Mouse (Mus musculus) regulatory T cell (primary cell): ENCODE data around the gene Tmed6.

Experiments
- in situ Hi-C: fragments of 300-600 bp; cut with MboI, MseI; formaldehyde crosslinking; loops from one replicate; pipeline ENCODE4 v1.15.1; 2025; ENCODE audit warnings: high pct_unique_total_duplicates

The Tmed6 gene

GRCm38 (mm10) chr8:107065511-107066496, at the start of gene Tmed6:
Tmed6 (minus strand) TSS chr8:107065644.
- in situ Hi-C loops = no loop called here

GRCm38 (mm10) chr8:107115008-107115320, 49.5 kb upstream of the Tmed6 start:
- in situ Hi-C loops = no loop called here

GRCm38 (mm10) chr8:107114150-107115007, 48.9 kb upstream of the Tmed6 start:
- in situ Hi-C loops = loop anchor here (5.0 kb wide), 1 partner anchor 33 kb away; no protein-coding TSS in a partner anchor

- in situ Hi-C loops = loop anchor here (5.0 kb wide), 1 partner anchor 34 kb away; no protein-coding TSS in a partner anchor
Measured at GRCm38 (mm10) chr8:107113209-107113608, 47.8 kb upstream of the Tmed6 start.

- in situ Hi-C loops = loop anchor here (5.0 kb wide), 1 partner anchor 36 kb away; no protein-coding TSS in a partner anchor
Measured at GRCm38 (mm10) chr8:107111340-107112105, 46.1 kb upstream of the Tmed6 start.

- in situ Hi-C loops = loop anchor here (5.0 kb wide), 1 partner anchor 37 kb away; no protein-coding TSS in a partner anchor
Measured at GRCm38 (mm10) chr8:107110629-107111330, 45.3 kb upstream of the Tmed6 start.

- in situ Hi-C loops = loop anchor here (5.0 kb wide), 2 partner anchors 37 to 212 kb away; no protein-coding TSS in a partner anchor
Measured at GRCm38 (mm10) chr8:107109816-107110435, 44.5 kb upstream of the Tmed6 start.

- in situ Hi-C loops = loop anchor here (5.0 kb wide), 1 partner anchor 213 kb away; no protein-coding TSS in a partner anchor
Measured at GRCm38 (mm10) chr8:107108978-107109720, 43.7 kb upstream of the Tmed6 start.

GRCm38 (mm10) chr8:107108089-107108488, 42.6 kb upstream of the Tmed6 start:
- in situ Hi-C loops = loop anchor here (5.0 kb wide), 1 partner anchor 214 kb away; no protein-coding TSS in a partner anchor

- in situ Hi-C loops = no loop called here
Measured at GRCm38 (mm10) chr8:107104547-107104946, 39.1 kb upstream of the Tmed6 start.

- in situ Hi-C loops = no loop called here
Measured at GRCm38 (mm10) chr8:107100635-107101034, 35.2 kb upstream of the Tmed6 start.

GRCm38 (mm10) chr8:107096366-107097036, 31.1 kb upstream of the Tmed6 start, which contains the start of gene Terf2:
Terf2 (minus strand) TSS chr8:107096547.
- in situ Hi-C loops = loop anchor here (5.0 kb wide), 1 partner anchor 44 kb away; no protein-coding TSS in a partner anchor

GRCm38 (mm10) chr8:107095717-107096365, 30.4 kb upstream of the Tmed6 start:
- in situ Hi-C loops = loop anchor here (5.0 kb wide), 1 partner anchor 44 kb away; no protein-coding TSS in a partner anchor

GRCm38 (mm10) chr8:107090531-107090930, 25.1 kb upstream of the Tmed6 start:
- in situ Hi-C loops = no loop called here

- in situ Hi-C loops = no loop called here
Measured at GRCm38 (mm10) chr8:107088526-107089063, 23.2 kb upstream of the Tmed6 start.

- in situ Hi-C loops = no loop called here
Measured at GRCm38 (mm10) chr8:107086018-107086417, 20.6 kb upstream of the Tmed6 start.

- in situ Hi-C loops = no loop called here
Measured at GRCm38 (mm10) chr8:107085358-107085757, 19.9 kb upstream of the Tmed6 start.
